Mouse (Mus musculus) kidney, adult 18-20 months (tissue): ENCODE data around the gene Rrad.
A peak's percentile ranks its signal among the peaks of the same experiment; 100 is the strongest.
"Not testable (repeated sequence)": the region's sequence is repeated elsewhere in the genome, so short reads cannot be mapped to it uniquely, and the experiment has no call there.

ENCODE experiments used
- DNase-seq: peaks from one replicate; pipeline ENCODE4 v3.0.0; 2021

Rrad gene

GRCm38 (mm10) chr8:104630981-104631663, at the start of gene Rrad:
Gene Rrad, minus strand, starts transcription at chr8:104631327.
- peak; percentile 38 for DNase-seq

GRCm38 (mm10) chr8:104655614-104656013, 24.5 kb upstream of the Rrad start:
- DNase-seq, result no peak

- DNase-seq, result peak; percentile 63
These were observed 23.9 kb upstream of the Rrad start for GRCm38 (mm10) chr8:104654984-104655383.

GRCm38 (mm10) chr8:104644187-104644586, 13.1 kb upstream of the Rrad start:
- DNase-seq, result not testable (repeated sequence)

GRCm38 (mm10) chr8:104642324-104642654, 11.2 kb upstream of the Rrad start:
- DNase-seq, result no peak

- DNase-seq, result peak; percentile 93
These were observed 10.5 kb upstream of the Rrad start, which contains the start of gene Ciao2b for GRCm38 (mm10) chr8:104641426-104642323. Gene Ciao2b, minus strand, starts transcription at chr8:104641965.

- DNase-seq, result peak; percentile 15
These were observed 9.8 kb upstream of the Rrad start for GRCm38 (mm10) chr8:104640831-104641370.

GRCm38 (mm10) chr8:104640241-104640640, 9.1 kb upstream of the Rrad start:
- DNase-seq, result no peak

- no peak for DNase-seq
These were observed 6.9 kb upstream of the Rrad start for GRCm38 (mm10) chr8:104638010-104638409.

- DNase-seq, result no peak
These were observed 4.0 kb upstream of the Rrad start for GRCm38 (mm10) chr8:104635004-104635710.

GRCm38 (mm10) chr8:104633156-104633744, 2.1 kb upstream of the Rrad start:
- DNase-seq, result peak; percentile 3

- DNase-seq, result no peak
These were observed 1.4 kb upstream of the Rrad start for GRCm38 (mm10) chr8:104632486-104632885.

GRCm38 (mm10) chr8:104631975-104632374, 848 bp upstream of the Rrad start:
- peak; percentile 13 for DNase-seq

GRCm38 (mm10) chr8:104630574-104630973, 553 bp downstream of the Rrad start:
- DNase-seq, result no peak

- DNase-seq, result no peak
These were observed 1.0 kb downstream of the Rrad start for GRCm38 (mm10) chr8:104630111-104630479.

GRCm38 (mm10) chr8:104629306-104630110, 1.6 kb downstream of the Rrad start:
- peak; percentile 67 for DNase-seq

GRCm38 (mm10) chr8:104628402-104628801, 2.7 kb downstream of the Rrad start:
- DNase-seq, result no peak

- no peak for DNase-seq
These were observed 3.9 kb downstream of the Rrad start for GRCm38 (mm10) chr8:104627065-104627740.

- peak; percentile 91 for DNase-seq
These were observed 7.0 kb downstream of the Rrad start, which contains the start of gene Cdh16 for GRCm38 (mm10) chr8:104624161-104624560. Gene Cdh16, minus strand, starts transcription at chr8:104624396.

- DNase-seq, result no peak
These were observed 10.4 kb downstream of the Rrad start for GRCm38 (mm10) chr8:104620765-104621164.

- no peak for DNase-seq
These were observed 18.0 kb downstream of the Rrad start for GRCm38 (mm10) chr8:104613119-104613518.
